Comparison of ENCODE assay signal across 31 mouse cellular contexts in genomic region chr4:115820944-115821343, GRCm38 (mm10). TPM values are rescaled to one million over a fixed set of nuclear protein-coding genes. Genes with fewer than 3 reads are reported as not detected.
"Had no signal": no experiment of that assay in that cellular context is flagged by ENCODE, and none has a peak within 500 bp of the region (broad histone marks: within the 10 kb centered on the region; RNA-seq: fewer than 3 reads in every experiment).

No protein-coding gene starts in this region.

- H3K27me3 ChIP-seq: heart, embryonic 12.5 days; hindbrain, embryonic 12.5 days; intestine, embryonic 15.5 days; limb, embryonic 13.5 days; limb, embryonic 15.5 days; liver, embryonic 12.5 days had no signal

- H3K4me1 ChIP-seq: hindbrain, embryonic 12.5 days; intestine, embryonic 15.5 days; limb, embryonic 13.5 days; limb, embryonic 15.5 days had no signal

- H3K9ac ChIP-seq: heart, embryonic 12.5 days; hindbrain, embryonic 12.5 days; hindbrain, embryonic 14.5 days; intestine, embryonic 15.5 days; limb, embryonic 13.5 days; limb, embryonic 15.5 days; liver, embryonic 12.5 days; liver, embryonic 14.5 days had no signal

- H3K9me3 ChIP-seq: heart, embryonic 10.5 days; heart, embryonic 12.5 days; hindbrain, embryonic 10.5 days; hindbrain, embryonic 12.5 days; intestine, embryonic 15.5 days; limb, embryonic 13.5 days; limb, embryonic 15.5 days; liver, embryonic 12.5 days had no signal

- ATAC-seq: hindbrain, embryonic 16.5 days; inflammation-experienced regulatory T-cells, adult 6 months; intestine, embryonic 15.5 days; intestine, postnatal 0 days; liver, embryonic 12.5 days had no signal

- H3K27ac ChIP-seq: gastrocnemius, adult 2 months; heart, adult 2 months; heart, embryonic 10.5 days; hindbrain, embryonic 10.5 days; hindbrain, embryonic 12.5 days; hindbrain, embryonic 14.5 days; intestine, embryonic 15.5 days; layer of hippocampus, adult 2 months; left cerebral cortex, adult 2 months; limb, embryonic 13.5 days; limb, embryonic 15.5 days; liver, embryonic 12.5 days; liver, embryonic 14.5 days had no signal

- DNase-seq: gastrocnemius, adult 2 months; gastrocnemius, postnatal 10 days; gastrocnemius, postnatal 25 days; heart, adult 2 months; heart, postnatal 14 days; heart, postnatal 4 days; kidney, adult 18-20 months; kidney, adult 8-10 months; kidney, postnatal 10 days; kidney, postnatal 25 days; kidney, postnatal 4 days had no signal

- H3K36me3 ChIP-seq: hindbrain, embryonic 12.5 days; intestine, embryonic 15.5 days had no signal

- H3K4me3 ChIP-seq: gastrocnemius, adult 2 months; heart, adult 2 months; heart, embryonic 10.5 days; heart, embryonic 12.5 days; hindbrain, embryonic 10.5 days; hindbrain, embryonic 12.5 days; intestine, embryonic 15.5 days; layer of hippocampus, adult 2 months; left cerebral cortex, adult 2 months; limb, embryonic 13.5 days; limb, embryonic 15.5 days; liver, embryonic 12.5 days had no signal

- H3K4me2 ChIP-seq: heart, embryonic 12.5 days; hindbrain, embryonic 12.5 days; hindbrain, embryonic 14.5 days; intestine, embryonic 15.5 days; limb, embryonic 13.5 days; limb, embryonic 15.5 days; liver, embryonic 12.5 days had no signal

RNA-seq across cellular contexts. Expression of gene Tex38, which starts 40.1 kb away (rescaled TPM):
- total RNA-seq: granulocyte monocyte progenitor cell, adult 5-6 weeks; liver, adult 2 months had no signal
- polyA plus RNA-seq: heart, embryonic 16.5 days; hindbrain, embryonic 12.5 days; kidney, embryonic 14.5 days; liver, embryonic 12.5 days; liver, embryonic 16.5 days had no signal
